Mouse (Mus musculus) urinary bladder, adult 18-20 months (tissue): Measurements from ENCODE around the gene Pdcd10.

Experiments
- DNase-seq, 2 experiments: peaks; one replicate each; pipeline ENCODE4 v3.0.0; 2022; ENCODE audit warnings: low spot score in 2 of 2, mixed read lengths in 2 of 2

Pdcd10 gene

DNA sequence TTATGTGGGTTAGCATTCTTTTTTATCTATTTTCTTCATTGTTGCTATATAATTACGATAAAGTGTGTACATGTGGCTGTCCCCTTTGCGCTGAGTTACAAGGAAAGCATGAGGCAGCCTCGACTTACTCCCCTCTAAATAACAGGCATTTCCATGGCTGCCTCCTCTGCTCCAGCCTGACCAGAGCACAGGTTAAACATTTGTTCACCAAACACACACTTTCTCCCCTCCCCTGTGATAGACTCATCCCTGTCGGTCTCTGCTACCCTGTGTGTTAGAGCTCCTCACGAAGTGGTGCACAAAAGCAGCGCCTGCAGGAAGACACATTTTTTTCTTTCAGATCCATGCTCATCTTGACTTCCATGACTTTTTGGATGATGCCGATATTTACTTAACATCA is 82.0 kb downstream of the Pdcd10 start:
- DNase-seq, result no peak

DNA sequence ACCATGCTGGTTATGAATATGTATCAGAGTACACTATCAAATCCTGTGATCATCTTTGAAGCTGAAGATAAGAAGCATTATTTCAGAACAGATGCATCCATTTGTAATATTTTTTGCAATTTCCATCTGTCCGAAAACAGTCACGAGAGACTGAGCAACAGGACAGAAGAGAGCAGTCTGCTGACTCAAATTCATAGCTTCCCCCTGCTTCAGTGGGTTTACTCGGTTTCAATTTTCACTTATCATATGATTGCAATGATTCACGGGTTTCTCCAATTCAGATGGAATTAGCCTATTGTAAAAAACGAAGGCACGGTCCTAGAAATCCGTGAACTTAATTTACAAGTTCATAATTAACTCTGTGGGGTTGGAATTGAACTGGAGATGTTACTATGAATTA is 88.5 kb downstream of the Pdcd10 start:
- DNase-seq, result no peak
